Mouse (Mus musculus): ENCODE measurements around the gene 2310011J03Rik.
A peak's percentile ranks its signal among the peaks of the same experiment; 100 is the strongest.
"Not testable (repeated sequence)": the region's sequence is repeated elsewhere in the genome, so short reads cannot be mapped to it uniquely, and the experiment has no call there.

2310011J03Rik gene

DNA sequence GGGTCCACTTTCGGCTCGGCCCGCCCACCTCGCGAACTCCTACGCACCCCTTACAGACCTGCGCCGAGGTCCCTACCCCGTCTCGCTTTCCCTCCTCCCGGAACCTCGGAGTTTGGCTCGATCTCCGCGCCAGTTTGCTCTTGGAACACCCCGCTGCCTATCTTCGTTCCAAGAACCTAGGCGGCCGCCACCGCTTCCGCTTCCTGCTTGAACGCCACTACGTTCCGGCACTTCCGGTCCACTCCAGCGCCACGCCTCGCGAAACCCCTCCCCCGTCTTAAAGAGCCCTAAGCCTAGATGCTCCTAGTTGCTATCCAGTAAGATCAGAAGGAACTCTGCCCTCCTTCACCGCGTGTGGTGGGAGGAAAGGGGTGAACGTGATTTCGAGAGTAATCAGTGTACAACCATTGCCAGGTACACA, at the start of gene 2310011J03Rik:
TSS of gene 2310011J03Rik (minus strand) at position 198 of the 421 bp plus-strand sequence.
- DNase-seq (ENCODE audit: low spot score in 2 of 2), result peak; percentile 79 to 84

DNA sequence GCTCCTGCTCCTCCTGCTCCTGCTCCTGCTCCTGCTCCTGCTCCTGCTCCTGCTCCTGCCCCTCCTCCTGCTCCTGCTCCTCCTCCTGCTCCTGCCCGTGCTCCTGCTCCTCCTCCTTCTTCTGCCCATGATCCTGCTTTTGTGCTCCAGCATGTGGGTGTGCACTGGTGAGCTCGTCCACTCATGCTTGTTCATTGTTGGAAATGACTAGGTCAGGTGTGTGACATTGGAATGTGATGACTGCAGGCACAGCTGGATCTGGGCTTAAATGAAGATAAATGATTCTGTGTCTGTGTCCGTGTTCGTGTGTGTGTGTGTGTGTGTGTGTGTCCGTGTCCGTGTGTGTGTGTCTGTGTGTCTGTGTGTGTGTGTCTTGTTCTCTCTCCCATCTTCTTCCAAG, 48.1 kb upstream of the 2310011J03Rik start:
- DNase-seq (ENCODE audit: low spot score in 2 of 2), result no peak

GRCm38 (mm10) chr10:80367954-80368353, 47.6 kb upstream of the 2310011J03Rik start:
- no peak for DNase-seq (ENCODE audit: low spot score in 2 of 2)

- DNase-seq (ENCODE audit: low spot score in 2 of 2), result no peak
Observed at GRCm38 (mm10) chr10:80365736-80366135, 45.4 kb upstream of the 2310011J03Rik start.

DNA sequence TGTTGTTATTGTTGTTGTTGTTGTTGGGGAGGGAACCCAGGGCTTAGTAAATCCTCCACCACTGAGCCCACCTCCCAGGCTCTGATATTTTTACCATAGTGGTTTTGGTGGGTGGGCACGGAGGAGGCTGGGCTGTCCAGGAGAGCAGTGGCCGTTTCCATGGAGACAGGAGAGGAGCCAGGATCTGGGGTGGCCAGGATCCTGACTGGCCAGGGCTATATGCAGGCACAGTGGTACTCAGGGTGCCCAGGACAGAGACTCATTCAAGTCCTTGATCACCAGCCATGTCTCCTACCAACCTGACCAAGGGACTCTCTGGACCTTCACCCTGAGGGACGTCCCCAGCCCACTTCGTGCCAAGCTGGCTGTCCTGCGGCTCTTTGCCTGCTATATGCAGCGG, 43.4 kb upstream of the 2310011J03Rik start:
- DNase-seq (ENCODE audit: low spot score in 2 of 2), result no peak

DNA sequence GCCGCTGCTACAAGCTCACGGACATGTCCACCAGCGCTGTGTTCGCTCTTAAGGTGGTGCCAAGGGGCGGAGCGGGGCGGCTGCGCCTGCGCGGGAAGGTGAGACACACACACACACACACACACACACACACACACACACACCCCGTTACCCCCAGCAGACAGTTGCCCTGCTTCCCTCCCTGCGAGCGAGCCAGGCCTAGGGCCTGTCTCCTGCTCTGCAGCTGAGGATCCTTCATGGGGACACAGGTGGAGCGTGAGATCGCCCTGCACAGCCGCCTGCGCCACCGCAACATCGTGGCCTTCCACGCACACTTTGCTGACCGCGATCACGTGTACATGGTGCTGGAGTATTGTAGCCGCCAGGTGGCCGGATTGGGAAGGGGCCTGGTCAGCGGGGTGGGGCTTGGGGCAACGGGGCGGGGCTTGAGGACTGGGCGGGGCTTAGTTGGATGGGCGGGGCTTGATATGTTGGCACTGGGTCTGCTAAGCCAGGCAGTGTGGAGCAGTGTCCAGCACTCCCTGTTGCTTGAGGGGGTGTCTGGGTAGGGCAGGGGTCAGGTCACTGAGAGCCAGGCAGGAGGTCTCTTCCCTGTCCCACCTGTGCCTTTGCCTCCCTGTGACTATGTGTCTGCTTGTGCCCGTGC, 37.8 kb upstream of the 2310011J03Rik start:
- DNase-seq (ENCODE audit: low spot score in 2 of 2), result no peak

DNA sequence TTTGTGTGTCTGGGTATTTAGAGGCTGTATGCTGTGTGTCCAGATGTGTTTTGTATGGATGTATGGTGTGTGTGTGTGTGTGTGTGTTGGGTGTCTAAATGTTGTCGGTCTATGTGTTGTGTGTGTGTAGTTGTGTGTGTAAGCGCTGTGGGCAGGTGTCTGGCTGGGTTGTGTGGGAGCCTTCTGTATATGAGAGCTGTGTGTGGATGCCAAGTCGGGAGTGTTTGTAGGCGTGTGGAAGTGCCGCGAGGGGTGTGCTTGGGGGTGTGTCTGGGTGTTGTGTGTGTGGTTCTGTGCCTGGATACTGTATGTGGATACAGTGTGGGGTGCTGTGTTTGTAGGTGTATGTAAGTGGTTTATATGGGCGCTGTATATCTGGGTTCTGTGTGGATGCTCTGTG, 37.0 kb upstream of the 2310011J03Rik start:
- no peak for DNase-seq (ENCODE audit: low spot score in 2 of 2)

DNA sequence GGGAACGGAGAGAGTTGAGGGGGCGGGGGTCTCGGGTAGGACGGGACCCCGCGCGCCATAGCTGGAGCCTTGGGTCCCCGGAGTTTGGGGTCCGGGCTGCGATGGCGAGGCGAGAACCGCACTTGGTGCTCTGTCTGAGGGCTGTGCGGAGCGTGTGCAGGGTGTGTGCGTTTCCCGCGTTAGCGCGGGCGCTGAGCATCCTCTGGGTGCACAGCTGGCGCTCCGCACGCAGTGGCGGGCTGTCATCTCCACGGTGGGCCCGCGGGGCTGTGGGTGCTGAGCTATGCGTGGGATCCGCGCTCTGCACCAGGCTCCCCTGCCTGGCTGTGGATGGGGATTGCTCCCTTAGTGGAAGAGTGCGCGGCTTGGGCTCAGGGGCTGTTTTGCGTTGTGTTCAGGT, 36.4 kb upstream of the 2310011J03Rik start:
- DNase-seq (ENCODE audit: low spot score in 2 of 2), result no peak

- DNase-seq (ENCODE audit: low spot score in 2 of 2), result no peak
Observed at GRCm38 (mm10) chr10:80356001-80356682, 35.8 kb upstream of the 2310011J03Rik start, which contains the start of gene Plk5. Gene Plk5, plus strand, starts transcription at chr10:80356459.

DNA sequence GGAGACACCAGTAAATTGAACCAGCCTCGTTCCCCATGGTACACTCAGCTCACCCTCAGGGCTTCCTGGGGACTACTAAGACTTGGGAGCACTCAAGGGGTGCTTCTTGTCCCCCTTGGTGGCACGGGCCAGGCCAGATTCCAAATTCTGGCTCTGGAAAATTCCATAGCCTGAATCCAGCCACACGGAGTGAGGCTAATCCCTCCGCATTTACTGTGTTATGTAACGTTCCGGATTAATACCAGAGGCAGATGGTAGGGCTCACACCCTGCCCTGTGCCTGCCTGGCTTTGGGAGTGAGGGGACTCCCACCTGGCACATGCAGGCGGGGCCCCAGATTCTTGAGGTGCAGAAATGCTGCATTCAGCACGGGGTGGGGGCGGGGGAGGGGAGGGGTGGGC, 35.1 kb upstream of the 2310011J03Rik start:
- DNase-seq (ENCODE audit: low spot score in 2 of 2), result no peak

DNA sequence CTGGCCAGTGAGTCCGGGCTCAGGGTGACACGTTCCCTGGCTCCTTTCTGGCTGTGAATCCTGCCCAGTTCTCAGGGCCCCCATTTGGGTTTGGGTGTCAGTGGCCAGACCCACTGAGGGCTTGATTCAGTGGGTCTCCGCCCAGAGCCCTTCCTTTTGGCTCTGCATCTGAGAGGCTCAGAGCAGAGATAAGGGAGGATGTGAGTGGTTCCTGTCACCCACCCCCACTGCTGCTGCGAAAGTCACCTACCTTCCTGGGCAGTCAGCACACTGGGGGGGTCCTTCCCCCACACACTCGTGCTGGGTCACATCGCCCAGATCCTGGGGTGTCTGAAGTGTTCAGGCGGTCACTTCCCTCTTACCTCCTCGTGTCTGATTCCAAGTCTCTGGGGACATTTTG, 32.4 kb upstream of the 2310011J03Rik start:
- no peak for DNase-seq (ENCODE audit: low spot score in 2 of 2)

DNA sequence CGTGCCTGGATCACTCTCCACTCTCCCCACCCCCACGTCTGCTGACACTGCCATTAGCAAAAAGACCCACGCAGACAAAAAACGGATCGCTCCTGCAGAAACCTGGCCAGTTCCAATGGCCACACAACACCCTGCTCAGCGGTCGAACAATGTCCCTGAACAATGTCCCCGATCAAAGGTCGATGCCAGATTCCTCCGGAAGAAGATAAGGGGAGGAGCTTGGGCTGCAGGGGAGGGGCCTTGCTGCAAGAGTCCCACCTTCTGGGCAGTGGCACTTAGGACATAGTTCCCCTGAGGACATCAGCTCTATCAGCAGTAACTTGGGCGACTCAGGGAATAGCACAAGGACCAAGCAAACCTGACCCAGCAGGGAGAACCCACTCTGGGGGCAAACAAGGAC, 31.6 kb upstream of the 2310011J03Rik start:
- DNase-seq (ENCODE audit: low spot score in 2 of 2), result no peak

GRCm38 (mm10) chr10:80350292-80350691, 30.0 kb upstream of the 2310011J03Rik start:
- DNase-seq (ENCODE audit: low spot score in 2 of 2), result peak; percentile 78 to 89

- no peak for DNase-seq (ENCODE audit: low spot score in 2 of 2)
Observed at GRCm38 (mm10) chr10:80348981-80349380, 28.6 kb upstream of the 2310011J03Rik start.

DNA sequence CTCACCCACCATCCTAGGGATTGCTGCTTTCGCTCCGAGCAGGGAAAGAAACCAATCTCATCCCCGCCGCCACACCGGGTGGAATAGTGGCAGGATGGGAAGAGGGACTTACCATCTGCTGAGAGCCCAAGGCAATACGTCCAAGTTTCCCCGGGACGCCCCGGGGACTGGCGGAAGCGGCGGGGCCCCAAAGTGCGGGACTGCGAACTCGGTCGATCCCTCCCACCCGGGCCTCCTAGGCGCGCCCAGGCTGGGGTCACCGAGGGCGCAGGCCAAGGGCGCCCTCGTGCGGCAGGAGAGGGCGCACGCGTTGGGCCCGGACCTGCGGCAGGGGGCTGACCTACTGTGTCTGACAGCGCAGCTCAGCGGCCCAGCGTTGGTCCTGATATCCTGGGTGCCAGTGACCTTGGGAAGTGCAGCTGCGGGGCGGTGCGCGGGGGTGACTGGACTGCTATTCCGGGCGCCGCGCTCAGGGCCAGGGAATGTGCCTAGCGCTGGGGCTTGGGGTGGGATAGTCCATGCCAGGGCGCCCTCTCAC, 28.0 kb upstream of the 2310011J03Rik start, which contains the start of gene Adamtsl5:
TSS of gene Adamtsl5 (minus strand) at position 169 of the 538 bp plus-strand sequence.
- peak; percentile 54 to 72 for DNase-seq (ENCODE audit: low spot score in 2 of 2)

- no peak for DNase-seq (ENCODE audit: low spot score in 2 of 2)
Observed at GRCm38 (mm10) chr10:80347514-80347967, 27.2 kb upstream of the 2310011J03Rik start.

DNA sequence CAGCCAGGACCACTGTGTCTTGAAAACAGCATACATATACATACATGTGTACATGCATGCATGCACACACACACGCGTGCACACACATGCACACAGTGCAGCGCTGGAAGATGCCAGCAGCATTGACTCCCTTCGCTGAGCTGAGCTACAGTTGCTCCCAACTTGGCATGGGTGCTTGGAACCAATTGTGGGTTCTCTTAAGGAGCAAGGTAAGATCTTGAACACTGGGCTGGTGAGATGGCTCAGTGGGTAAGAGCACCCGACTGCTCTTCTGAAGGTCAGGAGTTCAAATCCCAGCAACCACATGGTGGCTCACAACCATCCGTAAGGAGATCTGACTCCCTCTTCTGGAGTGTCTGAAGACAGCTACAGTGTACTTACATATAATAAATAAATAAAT, 25.6 kb upstream of the 2310011J03Rik start:
- not testable (repeated sequence) for DNase-seq (ENCODE audit: low spot score in 2 of 2)

DNA sequence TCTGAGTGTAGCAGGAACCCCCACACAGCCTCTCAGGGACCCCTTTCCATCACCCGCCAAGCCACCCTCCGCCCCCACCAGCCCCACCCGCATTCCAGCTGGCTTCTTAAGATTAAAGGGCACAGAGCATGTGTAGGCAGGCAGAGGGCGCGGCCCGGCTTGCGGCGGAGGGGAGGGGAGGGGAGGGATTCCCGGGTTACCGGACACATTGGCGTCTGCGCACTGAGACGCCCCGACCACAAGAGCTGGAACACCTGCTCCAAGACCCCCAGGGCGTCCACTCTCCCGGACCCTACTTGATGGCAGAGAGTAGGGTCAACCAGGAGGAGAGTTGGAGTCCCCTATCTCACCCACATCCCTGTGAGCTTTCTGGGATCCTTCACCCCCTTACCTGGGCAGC, 24.8 kb upstream of the 2310011J03Rik start:
- DNase-seq (ENCODE audit: low spot score in 2 of 2), result peak in 1 of 2 experiments; percentile 45

DNA sequence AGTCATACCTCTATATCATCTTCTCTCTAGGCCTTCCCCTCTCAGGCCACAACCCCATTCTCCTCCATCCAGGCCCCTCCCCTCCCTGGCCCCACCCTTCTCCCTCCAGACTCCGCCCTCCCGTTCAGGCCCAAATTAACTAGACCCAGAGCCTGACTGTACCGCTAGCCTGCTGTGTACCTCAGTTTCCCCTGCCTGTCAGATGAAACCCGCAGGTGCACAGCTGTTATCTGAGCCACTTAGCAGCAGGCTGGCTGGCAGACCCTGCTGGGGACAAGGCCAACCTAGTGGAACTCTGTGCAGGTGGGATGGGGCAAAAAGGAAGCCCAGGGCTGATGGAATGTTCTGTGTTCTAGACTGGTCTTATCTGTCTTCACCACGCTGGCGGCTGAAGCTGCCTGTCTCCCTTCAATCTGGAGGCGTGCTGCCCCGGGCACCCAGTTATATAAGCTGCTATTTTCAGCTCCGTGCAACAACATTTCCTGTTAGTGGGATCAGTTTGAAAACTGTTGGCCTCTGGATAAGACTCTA, 23.9 kb upstream of the 2310011J03Rik start:
- no peak for DNase-seq (ENCODE audit: low spot score in 2 of 2)

DNA sequence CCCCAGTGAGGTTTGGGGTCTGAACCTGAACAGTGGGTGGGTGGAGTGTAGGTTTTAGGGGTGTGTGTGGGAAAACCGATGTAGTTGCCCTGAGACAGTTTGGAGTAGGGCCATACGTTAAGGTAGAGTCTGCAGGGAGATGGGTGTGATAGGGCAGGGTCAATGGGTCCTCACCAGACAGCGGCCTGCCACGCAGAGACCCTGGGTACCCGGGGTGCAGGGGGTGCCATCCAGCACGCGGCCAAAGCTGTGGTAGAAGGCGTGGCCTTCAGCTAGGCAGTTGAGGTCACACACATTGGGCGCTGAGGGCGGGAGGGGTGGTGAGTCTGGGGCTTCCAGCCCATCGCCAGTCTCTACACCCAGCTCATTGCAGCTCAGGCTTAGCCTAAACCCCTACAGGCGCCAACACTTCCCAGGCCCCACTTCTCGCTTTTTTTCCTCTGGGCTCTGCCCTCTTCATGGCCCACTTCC, 23.1 kb upstream of the 2310011J03Rik start:
- DNase-seq (ENCODE audit: low spot score in 2 of 2), result no peak

- no peak for DNase-seq (ENCODE audit: low spot score in 2 of 2)
Observed at GRCm38 (mm10) chr10:80342749-80343424, 22.6 kb upstream of the 2310011J03Rik start.

DNA sequence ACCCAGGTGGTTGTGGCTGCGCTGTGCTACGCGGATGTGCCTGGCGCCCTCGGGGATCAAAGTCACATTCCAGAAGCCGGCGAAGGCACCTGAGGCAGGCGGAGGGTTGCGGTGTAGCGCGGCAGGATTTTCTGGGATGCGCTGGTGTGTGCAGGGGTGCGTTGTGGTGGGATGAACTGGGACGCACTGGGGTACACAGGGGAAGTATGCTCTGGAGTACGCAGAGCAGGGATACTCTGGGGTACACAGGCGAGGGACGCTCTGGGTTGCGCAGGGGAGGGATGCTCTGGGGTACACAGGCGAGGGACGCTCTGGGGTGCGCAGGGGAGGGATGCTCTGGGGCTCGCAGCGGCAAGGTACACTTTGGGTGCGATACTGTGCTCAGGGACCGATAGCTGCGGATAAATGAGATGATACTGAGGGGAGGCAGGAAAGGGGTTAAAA, 22.0 kb upstream of the 2310011J03Rik start:
- no peak for DNase-seq (ENCODE audit: low spot score in 2 of 2)
